Mouse (Mus musculus) thymus, postnatal 4 days (tissue): ENCODE data around the gene Wdr66.

Experiments
- DNase-seq: peaks from one replicate; pipeline ENCODE4 v3.0.0; 2021

Wdr66 gene

GRCm38 (mm10) chr5:123317992-123318391 is 66.1 kb downstream of the Wdr66 start:
- peak; percentile 61 for DNase-seq

DNA sequence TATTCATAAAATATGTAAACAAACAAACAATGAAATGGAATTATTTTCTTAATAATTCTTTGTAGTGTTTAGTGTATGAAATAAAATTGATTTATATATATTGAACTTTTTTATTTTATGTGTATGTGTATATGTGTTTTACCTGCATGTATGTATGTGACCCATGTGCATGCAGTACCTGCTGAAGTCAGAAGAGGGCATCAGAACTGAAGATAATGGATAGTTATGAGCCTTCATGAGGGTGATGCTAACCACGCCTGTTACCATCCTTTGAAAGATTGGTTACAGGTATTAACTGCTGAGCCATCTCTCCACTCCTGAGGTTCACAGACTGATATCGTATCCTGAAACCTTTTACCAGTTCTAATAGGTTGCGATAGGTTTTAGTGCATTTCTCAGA is 68.2 kb downstream of the Wdr66 start:
- no peak for DNase-seq

GRCm38 (mm10) chr5:123324242-123324641 is 72.3 kb downstream of the Wdr66 start:
- no peak for DNase-seq

DNA sequence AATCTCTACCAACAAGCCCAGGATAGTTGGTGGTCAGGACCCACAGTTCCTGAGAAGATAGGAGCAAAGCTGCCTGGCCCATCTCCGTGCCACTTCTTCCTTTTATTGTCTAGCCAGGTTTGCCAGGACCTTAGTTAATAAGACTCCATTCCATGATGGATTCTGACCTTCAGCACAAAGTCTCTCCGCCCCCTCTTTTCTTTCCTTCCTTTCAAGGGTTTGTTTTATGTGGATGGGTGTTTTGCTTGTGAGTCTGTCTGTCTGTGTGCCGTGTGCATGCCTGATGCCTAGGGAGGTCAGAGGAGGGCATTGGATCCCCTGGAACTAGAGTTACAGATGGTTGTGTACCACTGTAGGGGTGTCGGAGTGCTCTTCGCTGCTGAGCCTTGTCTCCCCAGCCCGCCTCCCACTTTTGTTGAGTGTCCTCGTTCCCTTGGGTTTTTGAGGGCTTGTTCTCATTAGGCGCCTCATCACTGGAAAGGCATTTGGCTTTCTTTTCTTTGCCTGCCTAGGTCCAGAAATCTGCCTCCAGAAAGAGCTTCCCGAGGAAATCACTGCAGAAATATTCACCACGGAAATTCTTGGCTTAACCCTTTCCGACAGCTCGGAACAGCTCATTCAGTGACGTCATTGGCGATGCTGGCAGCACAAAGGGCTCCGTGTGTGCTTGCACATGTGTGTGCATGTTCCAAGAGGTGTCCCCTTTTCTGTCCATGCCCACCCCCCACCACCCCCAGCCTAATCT is 74.3 kb downstream of the Wdr66 start:
- DNase-seq: no peak

DNA sequence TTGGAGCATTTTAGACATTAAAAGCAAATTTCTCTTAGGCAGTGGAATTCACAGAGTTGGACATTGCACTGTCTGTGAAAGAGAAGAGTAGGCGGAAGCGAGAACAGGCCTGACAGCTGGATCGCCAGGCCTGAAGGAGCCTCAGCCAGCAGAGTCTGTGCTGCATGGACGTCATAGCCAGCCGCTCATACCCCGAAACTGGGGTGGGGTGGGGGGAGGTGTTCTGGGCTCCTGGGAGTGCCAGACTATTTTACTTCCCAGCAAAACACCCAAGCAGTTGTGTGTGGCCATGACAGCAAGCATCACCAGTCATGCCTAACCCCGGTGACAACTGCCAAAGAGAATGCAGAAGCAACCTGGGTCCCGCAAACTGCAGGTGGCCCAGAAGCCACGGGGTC is 74.8 kb downstream of the Wdr66 start:
- DNase-seq: no peak

- DNase-seq: no peak
Measured at GRCm38 (mm10) chr5:123327686-123328085, 75.8 kb downstream of the Wdr66 start.

DNA sequence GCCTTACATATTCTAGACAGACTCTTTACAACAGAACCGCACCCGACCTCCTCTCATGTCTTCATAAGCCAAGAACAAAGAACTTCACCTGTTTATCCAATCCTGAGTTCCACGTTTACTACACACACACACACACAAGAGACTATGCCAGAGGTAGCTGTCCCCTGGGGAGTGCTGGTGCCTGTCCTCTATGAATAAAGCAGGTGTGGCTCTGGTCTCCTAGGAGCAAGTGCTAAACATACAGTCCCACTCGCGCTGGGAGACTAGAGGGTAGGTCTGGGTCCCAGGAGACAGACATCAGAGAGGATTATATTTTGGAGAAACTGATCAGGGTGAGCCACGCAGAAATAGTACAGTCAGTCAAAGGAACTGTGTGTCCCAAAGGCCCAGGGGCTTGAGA is 81.7 kb downstream of the Wdr66 start:
- DNase-seq: no peak

GRCm38 (mm10) chr5:123336205-123336961 is 84.5 kb downstream of the Wdr66 start:
- no peak for DNase-seq

- DNase-seq: no peak
Measured at GRCm38 (mm10) chr5:123338463-123338862, 86.6 kb downstream of the Wdr66 start.

- peak; percentile 96 for DNase-seq
Measured at GRCm38 (mm10) chr5:123343707-123344627, 92.1 kb downstream of the Wdr66 start, which contains the start of gene Bcl7a. TSS of gene Bcl7a (plus strand) at chr5:123343834.

DNA sequence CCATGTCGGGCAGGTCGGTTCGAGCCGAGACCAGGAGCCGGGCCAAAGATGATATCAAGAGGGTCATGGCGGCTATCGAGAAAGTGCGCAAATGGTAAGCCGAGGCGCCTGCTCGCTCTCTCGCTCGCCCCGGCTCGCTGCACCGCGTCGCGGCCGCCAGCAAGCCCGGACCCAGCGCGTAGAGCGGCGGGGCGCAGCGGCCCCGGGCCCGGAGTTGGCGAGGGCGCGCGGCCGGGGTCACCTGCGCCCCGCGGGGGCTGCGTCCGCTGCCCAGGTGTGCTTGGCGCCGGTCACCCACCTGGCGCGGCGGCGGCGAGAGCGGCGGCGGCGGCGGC is 92.7 kb downstream of the Wdr66 start:
- DNase-seq: no peak

GRCm38 (mm10) chr5:123344963-123345852 is 93.3 kb downstream of the Wdr66 start:
- peak; percentile 82 for DNase-seq

DNA sequence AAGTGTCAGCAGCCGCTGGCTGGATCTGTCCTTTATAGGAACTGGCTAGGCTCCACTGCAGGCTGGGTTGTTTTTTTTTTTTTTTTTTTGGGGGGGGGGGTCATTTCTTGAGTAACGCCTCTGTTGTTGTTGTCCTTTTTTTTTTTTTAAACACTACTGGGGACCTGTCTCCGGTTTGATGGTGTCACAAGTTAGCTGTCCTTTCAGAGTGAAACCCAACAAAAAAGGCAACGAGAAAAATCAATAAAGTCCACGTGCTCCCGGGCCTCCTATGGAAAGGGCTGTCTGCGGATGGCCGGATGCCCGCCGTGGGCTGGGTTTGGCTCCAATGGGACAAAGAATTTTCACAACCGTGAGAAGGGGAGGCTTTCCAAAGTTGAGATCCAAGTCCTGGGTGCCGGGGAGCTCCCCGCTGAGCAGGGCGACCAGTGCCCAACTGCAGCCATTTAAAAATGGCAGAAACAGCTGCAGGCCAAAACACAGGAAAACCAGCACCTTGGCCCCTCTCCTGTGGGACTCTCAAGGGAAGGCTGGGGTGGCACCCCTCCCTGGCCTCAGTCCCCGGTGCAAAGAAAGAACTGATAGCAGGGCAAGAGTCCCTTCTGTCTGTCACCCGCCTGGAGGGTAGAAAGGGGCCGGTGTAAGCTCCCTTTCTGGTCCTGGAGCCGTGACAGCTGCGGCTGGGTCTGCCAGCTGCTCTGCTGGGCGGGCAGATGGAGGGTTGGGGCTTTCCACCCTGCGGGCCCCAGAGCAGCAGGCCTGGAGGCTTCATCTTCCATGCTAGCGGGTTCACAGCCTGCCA is 94.2 kb downstream of the Wdr66 start:
- peak; percentile 80 for DNase-seq

- no peak for DNase-seq
Measured at GRCm38 (mm10) chr5:123346701-123347270, 94.9 kb downstream of the Wdr66 start.

DNA sequence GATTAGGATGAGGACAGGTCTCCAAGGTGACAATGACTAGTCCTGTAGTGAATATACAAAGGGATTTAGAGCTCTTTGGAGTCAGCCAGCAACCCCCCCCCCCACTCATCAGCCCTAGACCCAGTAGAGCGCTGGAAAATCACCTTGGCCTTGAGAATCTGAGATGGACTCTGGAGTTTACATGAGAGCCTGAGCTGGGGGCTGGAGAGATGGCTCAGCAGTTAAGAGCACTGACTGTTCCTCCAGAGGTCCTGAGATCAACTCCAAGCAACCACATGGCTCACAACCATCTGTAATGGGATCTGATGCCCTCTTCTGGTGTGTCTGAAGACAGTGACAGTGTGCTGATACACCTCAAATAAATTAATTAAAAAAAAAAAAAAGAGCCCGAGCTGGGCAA is 96.1 kb downstream of the Wdr66 start:
- DNase-seq: no peak

DNA sequence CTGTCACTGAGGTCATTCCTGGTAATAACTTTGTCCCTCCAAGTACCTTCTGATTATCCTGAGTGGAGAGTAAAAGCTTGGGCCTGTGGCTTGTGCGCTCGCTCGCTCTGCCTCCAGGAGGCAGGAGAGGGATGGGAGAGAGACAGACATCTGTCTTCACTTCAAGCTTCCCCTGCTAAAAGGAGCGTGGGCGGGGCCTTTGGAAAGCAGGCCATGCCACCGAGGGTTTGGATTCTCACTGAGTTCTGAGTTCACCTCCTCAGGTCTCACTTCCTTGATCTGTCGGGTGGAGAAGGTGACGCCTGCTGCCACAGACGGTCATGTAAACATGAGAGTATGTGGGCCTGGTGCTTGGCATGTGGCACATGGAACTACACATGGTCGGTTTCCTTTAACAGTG is 98.5 kb downstream of the Wdr66 start:
- DNase-seq: peak; percentile 77

DNA sequence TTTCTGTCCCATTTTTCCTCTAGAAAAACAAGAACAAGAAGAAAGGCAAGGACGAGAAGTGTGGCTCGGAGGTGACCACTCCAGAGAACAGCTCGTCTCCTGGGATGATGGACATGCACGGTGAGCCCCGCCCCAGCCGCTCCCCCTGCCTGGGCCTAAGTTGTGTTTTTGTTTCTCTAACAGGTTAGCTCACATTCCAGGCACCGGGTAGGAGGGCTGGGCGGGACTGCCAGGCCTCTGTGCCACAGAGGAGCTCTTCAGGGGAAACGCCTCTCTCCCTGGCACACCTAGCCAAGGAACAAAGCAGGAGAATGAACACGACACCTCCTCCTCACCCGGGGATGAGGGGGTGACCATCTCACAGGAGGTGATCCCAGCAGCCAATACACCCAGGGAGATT is 104.0 kb downstream of the Wdr66 start:
- DNase-seq: no peak

GRCm38 (mm10) chr5:123357253-123357652 is 105.4 kb downstream of the Wdr66 start:
- no peak for DNase-seq

- no peak for DNase-seq
Measured at GRCm38 (mm10) chr5:123359431-123359830, 107.5 kb downstream of the Wdr66 start.

- no peak for DNase-seq
Measured at GRCm38 (mm10) chr5:123362911-123363310, 111.0 kb downstream of the Wdr66 start.
